Mouse (Mus musculus) heart, postnatal 36 days (tissue): ENCODE results near the gene Gm20388. TPM values are rescaled to one million over a fixed set of nuclear protein-coding genes. Genes with fewer than 3 reads are reported as not detected.

Source experiments
- DNase-seq, 2 experiments: peaks; one replicate each; pipeline ENCODE4 v3.0.0; 2021 to 2022
- intact Hi-C: fragments of 180-260 bp; cut with DNase I; formaldehyde crosslinking; loops from one replicate; pipeline ENCODE4 v1.15.1; 2025
- total RNA-seq, 2 experiments: library from RNA; stranded (reverse); gene quantifications; 2 replicates each; pipeline ENCODE4 v1.2.3; 2021

Gm20388 gene
- total RNA-seq, 2 experiments from 2014 or later, result 3.5 to 4.9 TPM

DNA sequence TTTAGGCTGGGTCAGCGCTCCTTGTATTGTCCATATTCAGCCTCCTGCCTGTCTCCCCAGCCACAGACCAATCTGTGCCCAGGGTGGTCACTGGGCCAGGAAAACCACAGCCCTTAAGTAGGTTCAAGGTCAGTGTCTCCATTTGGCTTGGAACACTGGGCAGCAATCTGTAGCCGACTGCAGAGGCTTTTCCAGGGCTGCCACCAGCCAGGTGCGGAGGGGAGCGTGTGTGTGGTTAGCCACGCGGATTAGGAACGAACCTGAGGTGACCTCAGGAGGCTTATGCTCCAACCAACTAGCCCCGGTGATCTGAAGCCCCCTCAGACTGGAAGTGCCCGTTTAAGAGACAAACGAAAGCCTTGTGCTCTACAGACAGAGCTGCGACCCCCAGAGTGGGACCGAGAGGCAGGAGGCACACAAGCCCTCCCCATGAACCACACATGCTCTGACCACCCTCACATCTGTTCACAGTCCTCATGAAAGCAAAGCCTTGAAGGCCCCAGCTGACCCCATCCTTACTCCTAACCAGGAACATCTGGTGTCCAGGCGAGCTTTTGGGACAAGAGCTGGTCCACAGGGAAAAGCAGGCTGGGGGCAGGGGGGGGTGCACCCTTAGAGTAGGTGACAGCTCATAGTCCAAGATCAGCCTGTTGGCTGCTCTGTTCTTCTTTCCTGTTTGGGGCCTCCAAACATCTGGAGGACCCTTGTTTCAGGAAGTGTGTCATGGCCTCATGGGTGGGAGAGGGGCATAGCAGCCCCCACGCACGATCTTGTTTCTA is 2737.7 kb downstream of the Gm20388 start:
- intact Hi-C loops, result no loop called here
- DNase-seq, result no peak

DNA sequence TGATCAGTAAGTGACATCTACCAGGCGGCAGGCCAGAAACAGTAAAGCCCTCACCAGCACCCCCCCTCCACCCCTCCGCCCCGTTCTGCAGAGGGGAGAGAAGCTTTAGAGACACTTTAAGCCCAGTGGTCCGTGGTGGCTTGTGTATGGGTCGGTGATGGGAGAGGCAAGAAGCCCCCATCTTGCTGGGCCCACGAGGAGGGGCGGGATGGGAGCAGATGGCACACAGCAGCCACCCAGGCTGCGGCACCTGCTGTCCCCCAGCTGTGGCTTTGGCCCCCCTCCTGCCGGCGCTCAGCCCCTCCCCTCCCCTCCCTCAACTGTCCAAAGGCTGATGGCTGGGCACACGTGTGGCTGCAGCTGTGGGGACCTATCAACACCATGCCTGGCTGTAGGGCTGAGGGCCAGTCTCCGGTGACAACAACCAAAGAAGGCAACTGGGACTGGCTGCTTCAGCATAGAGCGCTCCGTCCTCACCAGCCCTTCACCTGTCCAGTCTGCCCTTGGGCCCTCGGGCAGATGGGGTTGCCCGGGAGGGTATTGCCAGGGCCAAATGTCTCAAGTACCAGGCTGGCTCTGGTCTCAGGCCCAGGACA is 2740.8 kb downstream of the Gm20388 start:
- intact Hi-C loops, result no loop called here
- DNase-seq, result no peak

DNA sequence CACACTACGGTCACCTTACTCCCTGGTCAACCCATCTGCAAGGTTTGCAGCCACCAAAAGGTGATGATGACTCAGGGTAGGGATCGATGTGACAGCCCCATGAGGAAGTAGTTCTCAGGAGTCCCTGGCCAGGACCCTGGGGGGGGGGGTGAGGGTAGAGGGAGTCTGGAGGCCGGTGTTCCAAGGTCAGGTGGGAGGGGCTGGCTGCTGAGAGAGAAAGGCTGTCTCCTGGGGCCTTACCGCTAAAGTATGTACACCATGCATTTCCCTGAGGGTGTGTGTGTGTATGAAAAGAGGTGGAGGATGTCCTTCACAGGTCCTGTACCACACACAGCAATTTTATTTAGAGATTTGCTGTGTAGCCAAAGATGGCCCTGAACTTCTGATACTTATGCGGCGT is 2742.0 kb downstream of the Gm20388 start:
- intact Hi-C loops, result no loop called here
- DNase-seq, result no peak

DNA sequence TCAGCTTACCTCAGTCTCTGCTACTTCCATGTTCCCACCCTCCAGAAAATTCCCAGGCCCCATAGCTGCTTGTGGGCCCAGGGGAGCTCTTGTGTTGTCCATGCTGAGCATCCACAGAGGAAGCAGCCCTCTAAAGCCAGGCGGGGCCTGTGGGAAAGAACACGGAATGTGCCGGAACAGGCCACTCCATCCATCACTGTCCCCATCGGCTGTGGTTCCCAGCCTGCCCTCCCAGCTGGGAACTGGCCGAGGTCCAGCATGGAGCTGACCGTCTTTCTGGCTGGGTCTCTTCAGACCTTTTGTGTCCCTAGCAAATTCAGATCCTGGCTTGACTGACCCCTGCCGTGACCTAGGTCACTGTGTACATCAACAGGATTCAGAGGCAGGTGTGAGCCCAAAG is 2744.1 kb downstream of the Gm20388 start:
- intact Hi-C loops, result no loop called here
- DNase-seq, result peak; percentile 66 to 69

DNA sequence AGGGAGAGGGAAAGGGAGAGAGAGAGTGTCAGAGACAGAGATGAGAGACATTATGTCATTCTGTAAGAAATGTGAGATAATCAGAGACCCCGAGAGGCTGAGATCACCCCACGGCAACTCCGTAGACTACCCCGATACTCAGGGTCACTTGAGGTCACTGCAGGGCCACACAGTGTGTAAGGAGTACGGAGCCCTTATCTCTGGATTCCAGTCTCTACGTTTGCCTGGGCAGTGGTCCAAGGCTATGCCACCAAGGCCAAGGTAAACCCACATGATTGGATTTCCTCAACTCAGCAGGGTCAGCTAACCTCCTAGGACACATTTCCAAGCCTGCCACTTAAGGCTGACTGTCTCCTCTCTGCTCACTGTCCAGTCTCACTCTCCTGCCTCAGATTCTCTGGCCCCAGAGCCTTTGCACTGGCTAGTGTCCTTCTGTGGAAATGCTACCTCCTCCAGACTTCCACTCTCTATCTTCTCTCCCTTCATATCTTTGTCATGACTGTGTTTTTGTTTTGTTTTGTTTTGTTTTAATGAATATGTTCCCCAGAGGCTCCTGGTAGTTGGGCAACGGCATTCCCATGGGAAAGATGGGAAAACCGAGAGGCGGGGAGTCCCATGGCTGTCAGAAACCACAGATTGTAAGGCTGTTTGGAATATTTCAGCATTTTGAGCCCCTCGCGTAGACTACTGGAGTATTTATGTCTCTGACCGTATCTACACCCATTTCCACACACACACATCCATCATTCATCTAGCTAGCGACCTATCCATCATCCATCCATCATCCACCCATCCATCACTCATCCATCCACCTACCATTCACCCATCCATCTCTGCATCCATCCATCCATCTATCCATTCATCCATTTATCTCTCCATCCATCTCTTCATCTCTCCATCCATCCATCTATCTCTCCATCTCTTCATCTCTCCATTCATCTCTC is 2745.7 kb downstream of the Gm20388 start:
- intact Hi-C loops, result loop anchor here (2.0 kb wide), 1 partner anchor 20 kb away; no protein-coding TSS in a partner anchor
- peak; percentile 74 to 75 for DNase-seq

DNA sequence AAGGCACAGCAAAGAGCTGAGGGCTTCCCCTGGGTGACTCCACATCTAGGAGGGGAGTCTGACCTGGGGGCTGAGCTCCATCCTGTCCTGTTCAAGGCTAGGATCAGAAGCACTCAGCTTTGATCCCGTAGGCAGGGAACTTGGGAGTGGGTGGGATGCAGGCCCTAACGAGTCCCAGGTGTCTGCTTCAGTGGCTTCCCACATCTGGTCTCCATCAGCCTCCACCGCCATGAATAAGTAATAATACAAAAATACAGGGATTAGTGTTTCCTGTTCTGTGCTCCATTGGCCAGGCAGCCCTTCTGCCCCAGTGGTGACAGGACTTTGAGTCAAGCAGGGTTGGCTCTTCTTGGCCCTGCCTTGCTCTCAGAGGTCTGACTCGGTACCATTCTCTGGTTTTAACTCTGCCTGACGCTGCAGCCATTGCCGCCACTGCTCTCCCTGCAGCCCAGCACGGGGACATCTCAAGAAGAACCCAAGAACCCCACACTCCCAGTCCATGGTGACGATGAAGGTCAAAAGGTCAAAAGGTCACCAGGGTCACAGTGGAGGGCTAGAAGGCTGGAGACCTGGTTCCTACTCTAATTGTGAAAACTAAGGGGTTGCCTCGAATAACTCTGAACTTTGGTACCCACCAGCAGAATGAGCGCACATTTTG is 2747.6 kb downstream of the Gm20388 start:
- DNase-seq, result no peak
- intact Hi-C loops, result no loop called here

DNA sequence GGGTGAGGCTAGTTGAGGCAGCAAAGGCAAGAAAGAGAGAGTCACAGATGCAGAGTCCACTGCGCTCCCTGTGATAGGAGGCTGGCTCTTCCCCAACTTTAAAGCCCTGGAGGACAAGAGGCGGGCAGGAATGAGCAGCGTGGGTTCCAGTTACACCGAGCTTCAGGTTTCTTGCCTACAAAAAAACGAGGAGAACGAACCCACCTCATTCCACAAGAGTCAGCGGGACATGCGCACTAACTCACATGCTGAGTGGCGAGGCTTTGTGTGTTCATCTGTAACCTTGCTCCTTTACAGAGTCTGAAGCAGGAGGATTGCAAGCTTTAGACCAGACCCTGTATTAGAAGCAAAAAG is 2748.1 kb downstream of the Gm20388 start:
- no peak for DNase-seq
- intact Hi-C loops, result no loop called here

DNA sequence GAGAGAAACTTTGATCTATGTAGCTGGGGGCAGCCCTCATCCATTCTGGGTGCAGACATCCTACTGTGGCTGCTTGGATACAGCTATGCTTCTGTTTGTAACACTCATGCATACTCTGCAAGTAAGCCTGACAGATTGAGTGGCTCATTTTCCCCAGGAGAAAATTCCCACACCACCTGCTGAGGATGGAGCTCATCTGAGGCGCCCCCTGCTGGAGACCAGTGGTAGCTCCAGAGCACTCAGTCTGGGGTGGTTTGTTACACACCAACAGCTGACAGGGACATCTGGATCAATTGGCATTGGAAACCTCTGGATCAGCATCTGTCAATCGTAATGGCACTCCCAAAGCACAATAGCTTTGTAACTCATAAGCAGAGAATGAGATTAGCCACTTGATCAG is 2749.4 kb downstream of the Gm20388 start:
- intact Hi-C loops, result loop anchor here (2.0 kb wide), 1 partner anchor 33 kb away; no protein-coding TSS in a partner anchor
- DNase-seq, result no peak

DNA sequence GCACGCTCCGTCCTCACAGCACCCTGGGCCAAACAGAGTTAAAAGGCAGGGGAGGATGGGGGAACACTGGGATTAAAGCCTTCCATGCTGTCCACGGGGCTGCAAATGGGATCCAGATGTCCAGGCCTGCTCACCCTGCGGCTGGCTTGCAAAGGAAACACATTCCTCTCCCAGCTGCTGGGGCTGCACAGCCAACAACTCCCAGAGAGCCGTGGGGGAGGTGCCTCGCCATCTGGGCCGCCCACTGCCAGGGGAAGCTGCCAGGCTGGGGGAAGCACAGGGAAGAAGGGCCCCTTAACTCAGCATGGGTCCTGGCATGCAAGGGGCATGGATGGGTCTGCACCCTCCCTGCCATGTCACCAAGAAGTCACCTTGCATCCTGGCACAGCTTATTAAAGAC is 2750.5 kb downstream of the Gm20388 start:
- DNase-seq, result peak; percentile 71 to 79
- intact Hi-C loops, result loop anchor here (2.0 kb wide), 1 partner anchor 34 kb away; no protein-coding TSS in a partner anchor

DNA sequence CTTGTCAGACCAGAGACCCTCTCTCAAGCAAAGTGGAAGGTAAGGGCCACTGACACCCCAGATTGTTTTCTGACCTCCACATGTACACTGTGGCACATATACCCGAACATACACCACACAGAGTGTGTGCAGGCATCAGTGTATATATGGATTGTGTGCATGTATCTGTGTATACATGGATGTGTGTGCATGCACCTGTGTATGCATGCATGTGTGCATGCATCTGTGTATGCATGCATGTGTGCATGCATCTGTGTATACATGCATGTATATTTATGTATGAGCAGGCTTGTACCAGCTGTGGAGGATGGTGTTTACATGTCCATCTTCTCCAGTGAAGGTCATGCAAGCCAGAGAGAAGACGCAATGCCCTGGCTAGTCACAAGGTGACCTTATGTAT is 2751.3 kb downstream of the Gm20388 start:
- intact Hi-C loops, result loop anchor here (2.0 kb wide), 1 partner anchor 35 kb away; no protein-coding TSS in a partner anchor
- DNase-seq, result no peak

DNA sequence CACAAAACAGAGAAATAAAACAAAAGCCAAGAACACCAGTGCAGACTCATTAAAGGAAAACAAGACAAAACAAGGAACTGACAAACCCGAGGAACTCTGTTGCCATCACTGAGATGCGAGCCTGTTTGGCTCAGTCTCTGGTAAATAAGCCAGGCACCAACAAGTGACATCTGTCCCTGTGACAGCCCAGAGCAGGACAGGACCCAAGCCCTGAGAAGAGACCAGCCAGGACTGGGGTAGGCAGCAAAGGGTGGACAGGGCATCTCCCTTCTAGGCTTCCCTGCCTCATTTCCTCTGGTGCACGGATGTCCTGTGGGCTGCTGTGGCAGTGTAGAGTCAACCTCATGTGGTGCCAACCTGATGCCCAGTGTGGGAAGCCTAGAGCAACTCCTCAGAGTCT is 2752.5 kb downstream of the Gm20388 start:
- intact Hi-C loops, result no loop called here
- no peak for DNase-seq

DNA sequence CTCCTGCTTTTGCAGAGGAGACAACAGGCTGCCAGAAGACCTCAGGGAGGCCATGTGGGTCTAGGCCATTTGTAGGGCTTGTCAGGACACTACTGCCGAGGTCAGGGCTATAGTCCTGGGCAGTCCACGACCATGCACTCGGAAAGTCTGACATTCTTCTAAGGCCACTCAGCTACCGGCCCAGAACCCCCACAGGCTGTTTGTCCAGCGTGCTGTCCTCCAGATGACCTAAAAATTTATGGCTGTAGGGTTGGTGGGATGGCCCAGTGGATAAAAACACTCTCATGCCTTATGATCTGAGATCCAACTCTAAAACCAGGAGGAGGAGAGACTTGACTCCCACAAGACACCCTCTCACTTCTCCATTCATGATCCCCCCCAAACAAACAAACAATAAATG is 2753.0 kb downstream of the Gm20388 start:
- intact Hi-C loops, result no loop called here
- DNase-seq, result no peak

DNA sequence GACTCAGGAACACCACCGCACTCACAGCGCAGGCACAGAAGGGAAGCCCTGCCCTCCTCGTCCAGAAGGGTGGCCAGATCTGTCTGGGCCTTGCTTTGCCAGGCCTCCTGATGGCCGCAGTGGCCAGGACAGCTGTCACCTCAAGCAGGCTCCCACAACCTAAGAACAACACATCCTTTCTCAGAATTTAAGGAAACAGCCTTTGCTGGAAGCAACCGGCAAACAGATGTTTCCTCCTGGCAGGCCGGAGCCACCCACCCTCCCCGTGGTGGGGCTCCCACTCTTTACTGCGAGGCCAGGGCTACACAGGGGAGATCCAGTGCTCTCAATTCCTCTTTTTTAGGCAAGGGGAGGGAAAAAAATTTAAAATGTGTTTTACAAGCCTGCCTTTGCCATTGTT is 2754.6 kb downstream of the Gm20388 start:
- intact Hi-C loops, result no loop called here
- peak; percentile 74 to 75 for DNase-seq

DNA sequence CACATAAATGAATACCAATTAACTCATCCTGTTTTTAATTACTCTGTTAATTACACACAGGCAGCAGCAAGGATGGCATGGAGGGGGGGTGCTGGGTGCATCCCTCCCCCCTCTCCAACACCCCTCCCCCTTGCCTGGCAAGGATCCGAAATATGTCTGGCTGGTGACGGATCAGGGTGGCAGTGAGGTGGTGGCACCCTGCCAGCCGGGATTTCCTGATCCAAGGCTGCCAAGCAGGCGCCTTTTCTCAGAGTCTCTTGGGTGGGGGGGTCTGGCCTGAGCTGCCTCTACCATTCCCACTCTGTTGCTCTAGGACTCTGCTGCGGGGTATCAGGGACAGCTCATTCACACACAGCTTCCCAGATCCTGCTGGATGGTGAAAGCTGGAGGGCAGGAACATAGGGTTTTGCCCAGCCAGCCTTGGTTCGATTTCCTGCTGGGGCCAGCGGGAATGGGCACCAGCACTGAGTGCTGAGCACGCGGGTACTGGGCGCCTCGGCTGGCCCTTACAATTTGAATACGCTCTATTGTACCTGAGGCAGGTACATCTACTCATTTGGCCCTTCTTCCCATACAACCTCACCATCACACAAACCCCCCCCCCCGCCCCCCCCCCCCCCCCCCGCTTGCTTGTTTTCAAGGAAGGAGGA is 2755.2 kb downstream of the Gm20388 start:
- DNase-seq, result peak; percentile 74 to 79
- intact Hi-C loops, result no loop called here

DNA sequence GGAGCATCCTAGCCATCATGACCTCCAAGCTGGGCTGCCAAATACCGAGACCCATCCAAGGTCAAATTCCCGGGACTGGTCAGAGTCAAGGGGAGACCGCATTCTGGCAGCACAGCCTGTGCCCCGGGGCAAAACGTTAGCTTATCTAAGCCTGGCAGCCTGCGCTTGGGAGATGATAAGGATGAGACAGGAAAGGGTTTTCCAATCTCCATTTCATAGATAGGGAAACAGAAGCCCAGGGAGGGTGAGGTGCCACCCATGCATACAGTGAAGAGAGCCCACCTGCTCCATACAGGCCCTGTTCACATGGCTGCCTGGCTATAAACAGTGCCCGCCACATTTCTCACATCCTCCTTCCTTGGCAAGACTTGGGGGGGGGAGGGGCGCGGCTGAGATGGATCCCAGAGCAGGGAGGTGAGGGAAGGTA is 2755.7 kb downstream of the Gm20388 start:
- peak; percentile 57 to 60 for DNase-seq
- intact Hi-C loops, result no loop called here

DNA sequence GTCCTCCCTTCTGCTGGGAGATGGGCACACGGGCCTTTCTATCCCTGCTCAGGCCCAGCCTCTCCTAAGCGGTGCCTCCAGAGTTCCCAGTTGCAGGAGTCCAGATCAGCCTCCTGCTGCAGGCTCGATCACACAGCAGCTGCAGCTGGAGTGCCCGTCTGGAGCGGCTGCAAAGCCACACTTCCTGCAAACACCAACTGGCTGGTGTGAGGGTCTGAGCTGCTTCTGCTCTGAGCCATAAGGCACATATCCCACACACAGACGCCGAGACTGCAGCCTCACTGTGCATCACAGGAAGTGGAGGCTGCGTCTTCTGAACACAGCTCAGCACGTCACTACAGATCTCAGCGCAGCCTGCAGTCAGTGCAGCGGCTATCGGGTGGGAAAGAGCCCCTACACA is 2756.2 kb downstream of the Gm20388 start:
- intact Hi-C loops, result no loop called here
- DNase-seq, result peak in 1 of 2 experiments; percentile 51

DNA sequence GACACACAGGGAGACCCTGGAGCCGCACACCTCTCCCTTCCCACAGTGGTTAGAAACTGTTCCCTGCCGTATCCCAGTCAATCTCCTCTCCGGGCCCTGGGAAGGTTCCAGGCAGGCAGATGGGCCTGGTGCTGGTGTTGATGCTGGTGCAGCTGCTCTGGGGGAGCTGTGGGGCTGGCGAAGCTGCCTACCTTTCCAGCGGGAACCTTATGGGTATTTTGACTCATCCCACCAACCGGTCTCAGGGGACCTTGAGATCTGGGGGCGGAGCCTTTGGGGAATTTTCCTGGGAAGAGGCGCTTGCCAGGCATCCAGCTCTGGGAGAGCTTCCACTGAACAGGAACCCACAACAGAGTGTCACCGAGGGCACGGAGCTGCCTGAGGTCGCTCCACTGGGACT is 2757.2 kb downstream of the Gm20388 start:
- intact Hi-C loops, result no loop called here
- DNase-seq, result no peak

DNA sequence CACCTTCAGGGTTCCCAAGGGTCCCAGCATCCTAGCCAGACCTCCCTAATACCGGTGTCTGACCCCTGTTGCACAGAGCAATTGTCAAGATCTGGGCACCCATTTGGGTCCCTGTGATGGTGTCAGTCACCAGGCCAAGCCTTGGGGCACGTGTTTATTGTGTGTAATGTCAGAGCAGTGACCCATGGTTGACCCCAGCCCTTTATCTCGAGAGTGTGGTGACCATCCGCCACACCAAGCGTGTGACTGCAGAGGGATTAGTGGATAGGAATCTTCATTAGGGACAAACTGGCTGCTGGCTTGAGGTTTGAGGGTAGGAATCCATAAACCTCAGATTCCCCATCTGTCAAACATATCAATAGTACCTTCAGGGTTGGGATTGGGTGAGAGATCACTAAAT is 2758.7 kb downstream of the Gm20388 start:
- intact Hi-C loops, result no loop called here
- no peak for DNase-seq

DNA sequence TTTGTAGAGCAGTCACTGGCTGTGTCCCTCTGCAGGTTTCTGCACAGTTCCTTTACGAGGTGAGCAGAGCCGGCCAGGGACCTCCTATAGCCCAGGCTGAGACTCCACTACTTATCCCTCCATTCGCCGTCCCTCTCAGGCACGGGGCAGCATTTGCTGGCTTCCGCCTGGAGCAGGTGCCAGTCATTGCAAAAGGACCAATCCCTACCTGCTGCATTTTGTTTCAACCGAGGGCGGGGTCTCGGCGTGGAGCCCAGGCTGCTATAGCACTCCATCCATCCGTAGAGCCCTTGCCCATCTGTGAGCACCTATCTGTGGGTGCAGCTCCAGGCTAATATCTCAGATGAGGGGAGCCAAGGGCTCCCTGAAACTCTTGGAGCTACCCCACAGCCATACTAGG is 2759.4 kb downstream of the Gm20388 start:
- intact Hi-C loops, result no loop called here

DNA sequence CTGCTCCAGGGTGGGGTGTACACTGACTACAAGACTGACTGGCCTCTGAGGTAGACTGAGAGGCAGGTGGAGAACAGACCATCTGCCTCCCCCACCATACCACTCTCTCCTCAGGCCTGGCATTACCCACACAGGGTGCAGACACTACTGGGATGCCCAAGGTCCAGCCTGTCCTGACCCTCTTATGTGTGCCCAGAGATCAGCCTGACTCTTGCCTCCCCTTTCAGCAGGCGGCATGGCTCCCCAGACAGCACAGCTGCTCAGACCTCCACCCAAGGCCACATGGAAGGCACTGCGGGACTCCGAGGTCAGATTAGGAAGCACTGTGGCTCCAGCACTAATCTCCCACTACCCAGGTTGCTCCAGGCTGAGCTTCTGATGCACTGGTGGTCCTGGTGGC is 2760.1 kb downstream of the Gm20388 start:
- DNase-seq, result no peak
- intact Hi-C loops, result no loop called here

More for the DNA sequence above, 2759.4 kb downstream of the Gm20388 start:
- DNase-seq, result no peak
